Mouse (Mus musculus) MEL (cell line): Measurements from ENCODE around the gene Cdc42bpa.

Experiments used
- EP300 ChIP-seq, 2 experiments: IDR thresholded peaks; 2 replicates each; pipeline ENCODE4 v1.6.1; 2011; ENCODE audit warnings: improper control_type of control experiment in 2 of 2, low read length in 2 of 2, low read depth in 1 of 2, mild to moderate bottlenecking in 1 of 2
- ETS1 ChIP-seq: IDR thresholded peaks from 2 replicates; pipeline ENCODE4 v1.6.1; 2012; ENCODE audit warnings: low read depth, mild to moderate bottlenecking, inconsistent platforms, low read length, improper control_type of control experiment, moderate library complexity
- HCFC1 ChIP-seq: IDR thresholded peaks from 2 replicates; pipeline ENCODE4 v1.6.1; 2012; ENCODE audit warnings: low read depth, mild to moderate bottlenecking, inconsistent platforms, low read length, improper control_type of control experiment, moderate library complexity
- MAX ChIP-seq: IDR thresholded peaks from 2 replicates; pipeline ENCODE4 v1.6.1; 2011; ENCODE audit warnings: low read length, improper control_type of control experiment
- MEF2A ChIP-seq: IDR thresholded peaks from 2 replicates; pipeline ENCODE4 v1.6.1; 2014; ENCODE audit warnings: low read depth, mild to moderate bottlenecking, inconsistent platforms, low read length, improper control_type of control experiment; ENCODE audit not compliant: poor library complexity, insufficient replicate concordance, severe bottlenecking; ENCODE audit errors: extremely low read depth
- MYC ChIP-seq: IDR thresholded peaks from 2 replicates; pipeline ENCODE4 v1.6.1; 2011; ENCODE audit warnings: low read depth, mild to moderate bottlenecking, low read length, improper control_type of control experiment, moderate library complexity
- POLR2A ChIP-seq, 2 experiments: IDR thresholded peaks; 2 replicates each; pipeline ENCODE4 v1.6.1; 2011 to 2012; ENCODE audit warnings: low read length in 2 of 2, mild to moderate bottlenecking in 2 of 2, control low read depth in 1 of 2, improper control_type of control experiment in 1 of 2, low read depth in 1 of 2, moderate library complexity in 1 of 2; ENCODE audit not compliant: control insufficient read depth in 1 of 2, insufficient read depth in 1 of 2, poor library complexity in 1 of 2
- TAL1 ChIP-seq: IDR thresholded peaks from 2 replicates; pipeline ENCODE4 v1.6.1; 2012; ENCODE audit warnings: mild to moderate bottlenecking, inconsistent platforms, low read length, moderate library complexity, mixed read lengths
- USF1 ChIP-seq: IDR thresholded peaks from 2 replicates; pipeline ENCODE4 v1.6.1; 2014; ENCODE audit warnings: low read depth, mild to moderate bottlenecking, inconsistent platforms, low read length, improper control_type of control experiment, moderate library complexity
- ZC3H11A ChIP-seq: IDR thresholded peaks from 2 replicates; pipeline ENCODE4 v1.6.1; 2012; ENCODE audit warnings: low read depth, mild to moderate bottlenecking, inconsistent platforms, low read length, improper control_type of control experiment
- ZKSCAN1 ChIP-seq: IDR thresholded peaks from 2 replicates; pipeline ENCODE4 v1.6.1; 2012; ENCODE audit warnings: low read depth, mild to moderate bottlenecking, inconsistent platforms, low read length, improper control_type of control experiment, moderate library complexity
- ZNF384 ChIP-seq: IDR thresholded peaks from 2 replicates; pipeline ENCODE4 v1.6.1; 2012; ENCODE audit warnings: low read depth, mild to moderate bottlenecking, inconsistent platforms, low read length, improper control_type of control experiment

GRCm38 (mm10) chr1:179981680-179982079 is 21.4 kb downstream of the Cdc42bpa start:
- TF ChIP-seq EP300 (IDR thresholded peaks at IDR 0.05; ENCODE audit: low read depth in 1 of 2, low read length in 2 of 2) (no peak), MAX (no peak), MEF2A (no peak), TAL1 (no peak), USF1 (no peak), POLR2A (IDR thresholded peaks at IDR 0.05; ENCODE audit: control insufficient read depth in 1 of 2, insufficient read depth in 1 of 2, low read depth in 1 of 2, low read length in 2 of 2, poor library complexity in 1 of 2) (no peak), MYC (no peak), HCFC1 (no peak), ZC3H11A (no peak), ETS1 (no peak), ZKSCAN1 (no peak), ZNF384 (no peak)
